Mouse (Mus musculus): ENCODE measurements around the gene Rhpn2.
"Not testable (repeated sequence)": the region's sequence is repeated elsewhere in the genome, so short reads cannot be mapped to it uniquely, and the experiment has no call there.

The Rhpn2 gene

DNA sequence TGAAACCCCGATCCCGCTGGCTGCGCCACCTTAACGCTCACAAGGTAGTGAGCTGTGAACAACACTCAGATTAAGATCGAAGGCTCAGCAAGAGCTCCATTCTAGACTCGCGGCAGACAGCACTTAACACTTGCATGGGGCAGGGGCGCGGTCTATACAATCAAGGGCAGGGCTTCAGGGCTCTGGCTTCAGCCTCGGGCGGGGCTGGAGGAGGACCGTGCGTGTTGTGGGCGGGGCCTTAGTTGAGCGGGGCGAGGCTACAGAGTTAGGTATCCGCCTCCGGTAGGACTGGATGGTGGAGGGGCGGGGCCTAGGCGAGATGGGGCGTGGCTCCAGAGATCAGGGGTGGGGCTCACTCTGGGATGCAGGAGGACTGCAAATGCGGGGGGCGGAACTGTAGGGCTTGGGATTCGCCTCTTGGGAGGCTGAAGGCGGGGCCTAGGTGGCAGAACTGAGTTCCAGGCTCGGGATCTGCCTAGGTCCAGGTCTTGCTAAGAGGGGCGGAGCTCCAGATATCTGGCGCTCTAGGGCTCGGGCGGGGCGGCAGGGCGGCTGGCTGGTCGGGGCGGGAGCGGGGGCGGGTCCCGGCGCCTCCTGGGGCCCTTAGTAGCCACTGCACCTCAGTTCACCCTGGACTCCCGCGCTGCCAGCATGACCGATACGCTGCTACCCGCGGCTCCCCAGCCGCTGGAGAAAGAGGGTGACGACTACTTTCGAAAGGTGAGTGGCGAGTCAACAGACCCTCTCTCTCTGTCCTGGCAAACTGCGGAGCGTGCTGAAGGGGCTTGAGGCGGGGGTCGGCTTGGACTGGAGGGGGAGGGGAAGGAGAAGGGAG, at the start of gene Rhpn2:
Gene Rhpn2, plus strand, starts transcription at position 479 of the 835 bp plus-strand sequence.
- DNase-seq: peak; percentile 100

DNA sequence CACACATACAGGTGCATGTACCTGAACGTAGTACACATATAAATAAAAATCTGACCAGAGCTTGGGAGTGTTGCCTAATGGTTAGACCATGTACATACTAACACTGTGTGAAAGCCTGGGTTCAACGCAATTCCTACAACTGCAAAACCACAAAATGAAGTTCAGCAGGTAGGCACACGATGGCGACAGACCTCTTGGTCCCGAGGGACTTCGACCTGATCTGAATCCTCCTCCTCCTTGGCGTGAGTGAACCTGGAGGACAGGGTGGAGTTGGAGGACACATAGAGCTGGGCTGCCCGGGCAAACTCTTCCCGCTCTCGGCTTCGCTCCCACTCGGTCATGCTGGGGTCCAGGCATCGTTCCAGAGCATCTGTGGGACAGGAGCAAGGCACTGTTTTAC, 40.5 kb upstream of the Rhpn2 start:
- DNase-seq: no peak

DNA sequence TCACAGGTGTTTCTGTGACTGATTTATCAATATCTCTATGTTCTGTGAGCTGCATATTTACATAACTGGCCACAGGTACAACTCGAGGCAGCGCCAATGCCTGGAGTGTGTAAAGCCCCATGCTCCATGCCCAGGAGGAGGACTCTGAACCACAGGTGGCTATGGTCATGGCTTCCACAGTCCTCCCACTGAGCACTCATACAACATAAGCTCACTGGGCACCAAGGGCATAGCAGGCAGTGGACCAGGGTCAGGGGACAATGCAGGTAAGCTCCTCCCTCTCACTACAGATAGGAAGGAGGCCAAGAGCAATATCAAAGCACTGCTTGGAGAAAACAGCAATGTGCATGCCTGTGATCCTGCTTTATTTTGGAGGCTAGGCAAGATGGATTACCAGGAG, 38.3 kb upstream of the Rhpn2 start:
- DNase-seq: no peak

DNA sequence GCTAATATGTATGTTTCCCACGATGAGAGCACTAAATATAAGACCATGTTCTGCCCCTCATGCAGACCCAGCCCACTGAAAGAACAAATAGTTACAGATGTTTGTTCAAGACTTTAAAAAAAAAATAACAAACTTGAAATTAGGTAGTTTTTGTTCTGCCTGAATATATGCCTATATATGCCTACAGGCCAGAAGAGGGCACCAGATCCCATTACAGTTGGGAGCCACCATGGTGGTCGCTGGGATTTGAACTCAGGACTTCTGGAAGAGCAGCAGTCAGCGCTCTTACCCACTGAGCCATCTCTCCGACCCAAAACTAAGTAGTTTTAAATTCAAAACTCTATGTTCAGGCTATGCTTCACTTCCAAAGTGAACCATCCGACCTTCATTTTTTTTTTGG, 36.1 kb upstream of the Rhpn2 start:
- DNase-seq: no peak

DNA sequence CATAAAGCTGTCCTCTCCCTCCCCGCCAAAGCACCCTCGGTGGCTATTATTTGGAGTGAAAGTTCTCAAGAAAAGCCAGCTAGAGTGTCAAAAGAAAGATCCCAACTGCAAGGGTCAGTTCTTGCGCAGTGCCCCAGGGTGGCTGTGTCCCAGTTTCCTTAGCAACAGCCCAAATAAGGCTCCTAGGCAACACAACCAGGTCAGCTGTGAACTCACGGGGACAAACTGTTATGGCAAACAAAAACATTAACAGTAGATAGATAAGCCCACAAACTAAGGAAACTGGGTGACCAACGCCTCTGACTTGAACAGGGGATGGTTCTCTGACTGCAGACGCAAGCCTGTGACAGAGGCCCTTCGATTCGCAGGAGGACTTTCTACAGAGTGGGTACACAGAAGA, 34.3 kb upstream of the Rhpn2 start:
- no peak for DNase-seq

DNA sequence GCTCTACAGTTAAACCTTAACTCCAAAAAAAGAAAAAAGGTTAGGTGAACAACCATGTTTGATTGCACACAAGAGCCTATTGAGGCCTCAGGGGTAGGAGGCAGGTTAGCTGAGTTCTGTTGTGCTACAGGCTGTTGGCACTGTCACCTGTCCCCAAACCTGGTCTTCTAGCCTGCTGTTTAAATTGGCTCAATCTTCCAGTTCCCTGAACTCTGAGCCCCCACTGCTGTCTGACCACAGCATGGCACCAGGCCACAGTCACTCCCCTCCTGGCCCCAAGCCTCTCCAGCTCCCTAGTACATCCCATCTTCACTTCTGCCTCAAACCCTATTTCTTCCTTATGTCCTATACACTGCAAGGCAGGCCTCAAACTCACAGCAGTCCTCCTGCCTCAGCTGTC, 33.2 kb upstream of the Rhpn2 start:
- DNase-seq: no peak

DNA sequence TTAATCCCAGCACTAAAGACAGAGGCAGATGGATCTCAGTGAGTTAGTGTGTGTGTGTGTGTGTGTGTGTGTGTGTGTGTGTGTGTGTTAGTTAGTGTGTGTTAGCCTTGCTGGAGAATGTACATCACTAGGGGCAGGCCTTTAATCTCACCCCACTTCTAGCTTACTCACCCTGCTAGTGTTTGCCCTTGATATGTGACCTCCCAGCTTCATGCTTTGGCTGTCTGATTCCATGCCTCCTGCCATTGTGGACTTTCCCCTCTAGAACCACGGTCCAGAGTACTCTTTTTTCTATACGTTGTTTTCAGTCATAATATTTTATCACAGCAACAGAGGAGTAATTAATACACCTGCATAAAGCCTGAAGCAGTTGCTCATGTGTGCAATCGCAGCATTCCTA, 22.8 kb upstream of the Rhpn2 start:
- DNase-seq: no peak

DNA sequence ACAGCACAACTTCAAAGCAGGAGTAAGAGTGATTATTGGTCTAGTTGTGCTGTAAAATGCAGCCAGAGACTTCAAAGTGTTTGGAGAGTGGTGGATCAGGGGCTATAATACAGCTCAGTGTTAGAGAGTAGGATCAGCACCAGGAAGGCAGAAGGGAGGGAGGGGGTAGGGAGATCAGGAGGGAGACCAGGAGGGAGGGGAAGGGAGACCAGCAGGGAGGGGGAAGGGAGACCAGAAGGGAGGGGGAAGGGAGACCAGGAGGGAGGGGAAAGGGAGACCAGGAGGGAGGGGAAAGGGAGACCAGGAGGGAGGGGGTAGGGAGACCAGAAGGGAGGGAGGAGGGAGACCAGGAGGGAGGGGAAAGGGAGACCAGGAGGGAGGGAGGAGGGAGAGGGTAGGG, 19.8 kb upstream of the Rhpn2 start:
- DNase-seq: no peak

DNA sequence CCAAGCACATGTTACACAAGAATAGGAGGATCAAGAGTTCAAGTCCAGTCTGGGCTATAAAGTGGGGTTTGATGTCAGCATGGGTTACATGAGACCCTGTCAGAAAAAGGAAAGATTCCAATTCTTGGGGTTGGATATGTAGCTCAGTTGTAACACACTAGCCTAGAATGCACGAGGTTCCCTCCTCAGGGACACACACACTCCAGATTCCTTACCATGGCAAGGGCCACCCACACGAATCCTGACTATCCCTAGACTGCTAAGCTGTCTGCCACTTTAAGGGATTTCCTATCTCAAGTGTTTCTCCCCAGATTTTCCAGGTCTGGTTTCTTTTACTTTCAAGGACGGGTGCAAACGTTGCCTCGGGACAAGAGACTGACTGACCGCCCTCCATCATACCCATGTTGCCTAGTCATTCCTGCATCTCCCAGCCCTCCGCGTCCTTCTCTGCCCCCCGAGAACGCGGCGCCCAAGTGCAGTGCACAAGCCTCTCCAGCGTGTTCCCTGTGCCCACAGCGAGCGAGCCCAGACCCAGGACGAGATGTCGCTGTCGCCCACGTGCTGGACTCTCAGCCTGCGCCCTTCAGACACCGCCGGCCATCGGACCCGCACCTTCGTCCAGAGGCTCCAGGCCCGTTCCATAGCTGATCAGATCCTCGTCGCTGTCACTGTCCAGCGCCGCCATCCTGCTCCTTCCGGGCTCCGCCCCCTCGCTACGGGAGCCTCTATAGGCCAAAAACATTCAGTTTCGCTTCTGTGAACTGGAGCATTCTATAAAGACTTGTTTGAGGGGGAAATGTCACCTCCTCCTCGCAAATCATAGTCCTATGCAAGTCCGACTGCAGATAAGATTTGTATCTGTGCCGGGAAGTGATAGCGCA, 16.0 kb upstream of the Rhpn2 start, which contains the start of gene Gpatch1:
Gene Gpatch1, minus strand, starts transcription at position 712 of the 881 bp plus-strand sequence.
- peak; percentile 96 for DNase-seq

DNA sequence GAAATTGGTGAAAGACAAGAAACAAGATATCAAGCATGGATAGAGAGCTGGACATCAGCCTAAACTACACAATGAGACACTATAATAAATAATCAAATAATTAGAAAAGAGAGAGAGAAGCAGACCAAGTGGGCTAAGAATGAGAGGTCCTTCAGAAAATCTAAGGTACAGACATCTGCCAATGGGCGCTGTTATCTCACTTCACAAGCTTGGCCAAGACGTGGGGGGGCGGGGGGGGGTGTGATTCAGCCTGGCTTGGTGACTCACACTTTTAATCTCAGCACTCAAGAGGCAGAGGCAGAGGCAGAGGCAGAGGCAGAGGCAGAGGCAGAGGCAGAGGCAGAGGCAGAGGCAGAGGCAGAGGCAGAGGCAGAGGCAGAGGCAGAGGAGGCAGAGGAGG, 14.7 kb upstream of the Rhpn2 start:
- DNase-seq: not testable (repeated sequence)

DNA sequence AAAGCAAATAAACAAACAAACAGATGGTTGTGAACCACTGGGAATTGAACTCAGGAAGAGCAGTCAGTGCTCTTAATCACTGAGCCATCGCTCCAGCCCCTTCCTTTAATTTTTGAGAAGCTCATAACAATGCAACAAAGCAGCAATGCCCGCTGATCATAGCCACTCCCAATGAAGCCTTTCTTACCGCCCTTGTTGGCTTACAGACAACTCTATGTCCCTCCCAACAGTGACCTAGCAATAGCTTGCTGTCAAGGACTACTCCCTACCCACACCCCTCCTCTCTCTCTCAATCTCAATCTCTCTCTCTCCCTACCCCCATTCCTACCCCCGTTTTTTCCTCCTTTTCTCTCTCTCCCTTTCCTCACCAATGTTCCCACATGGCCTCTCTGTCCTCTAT, 14.2 kb upstream of the Rhpn2 start:
- DNase-seq: no peak

DNA sequence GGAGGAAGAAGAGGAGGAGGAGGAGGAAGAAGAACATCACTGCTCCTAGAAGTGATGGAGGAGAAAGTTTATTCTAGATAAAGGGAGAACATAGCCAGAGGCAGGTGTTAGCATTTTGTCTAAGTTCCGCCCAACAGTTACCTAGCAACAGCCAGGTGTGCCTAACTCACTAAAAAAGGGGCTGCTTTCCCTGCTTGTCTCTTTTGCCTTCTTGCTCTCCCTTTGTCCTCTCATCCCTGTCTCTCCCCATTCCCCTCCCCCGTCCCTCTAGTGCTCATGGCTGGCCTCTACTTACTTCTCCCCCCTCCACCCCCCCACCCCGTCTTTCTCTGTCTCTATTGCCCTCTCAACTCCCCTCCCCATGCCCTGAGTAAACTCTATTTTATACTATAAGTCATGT, 11.8 kb upstream of the Rhpn2 start:
- DNase-seq: no peak

DNA sequence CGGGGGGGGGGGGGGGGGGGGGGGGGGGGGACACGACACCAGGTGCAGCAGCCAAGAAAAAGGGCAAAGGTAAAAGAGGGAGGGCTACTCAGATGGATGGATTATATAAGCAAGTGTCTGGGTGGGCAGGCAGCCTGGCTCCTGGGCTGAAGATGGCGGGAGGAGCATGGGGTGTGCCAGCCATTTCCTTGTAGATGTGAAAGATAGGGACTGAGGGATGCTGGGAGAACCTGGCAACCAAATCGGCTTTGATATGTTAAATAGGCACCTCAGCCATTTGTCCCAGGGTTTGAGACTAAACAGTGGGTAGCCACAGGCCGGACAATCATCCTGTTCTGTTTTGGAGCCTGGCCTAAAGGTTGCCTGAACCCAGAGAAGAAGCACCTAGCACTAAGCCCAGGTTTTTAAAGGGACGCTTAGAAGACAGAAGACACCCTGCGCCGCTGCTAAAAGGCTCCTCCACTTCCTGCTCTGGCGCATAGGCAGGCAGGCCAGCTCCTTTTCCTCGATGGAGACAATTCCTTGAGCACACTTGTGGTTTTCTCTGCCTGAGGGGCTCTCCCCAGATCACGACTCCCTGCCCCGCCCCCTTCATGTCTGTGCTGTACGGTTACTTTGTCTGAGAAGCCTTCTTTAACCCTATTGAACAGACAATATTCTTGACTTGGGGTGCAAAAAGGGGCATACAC, 11.1 kb upstream of the Rhpn2 start:
- no peak for DNase-seq

DNA sequence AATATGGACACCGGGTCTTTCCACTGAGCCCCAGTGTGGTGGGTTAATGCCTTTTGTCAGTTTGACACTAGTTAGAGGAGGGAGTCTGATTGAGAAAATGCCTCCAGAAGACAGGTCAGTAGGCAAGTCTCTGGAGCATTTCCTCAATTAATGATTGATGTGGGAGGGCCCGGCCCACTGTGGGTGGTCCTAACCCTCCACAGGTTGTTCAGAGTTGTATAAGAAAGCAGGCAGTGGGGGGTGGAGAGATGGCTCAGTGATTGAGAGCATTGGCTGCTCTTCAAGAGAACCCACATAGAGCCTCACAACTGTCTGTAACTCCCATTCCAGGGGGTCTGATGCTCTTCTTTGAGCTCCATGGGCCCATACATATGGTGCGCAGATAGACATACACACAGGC, 2.4 kb upstream of the Rhpn2 start:
- DNase-seq: no peak

DNA sequence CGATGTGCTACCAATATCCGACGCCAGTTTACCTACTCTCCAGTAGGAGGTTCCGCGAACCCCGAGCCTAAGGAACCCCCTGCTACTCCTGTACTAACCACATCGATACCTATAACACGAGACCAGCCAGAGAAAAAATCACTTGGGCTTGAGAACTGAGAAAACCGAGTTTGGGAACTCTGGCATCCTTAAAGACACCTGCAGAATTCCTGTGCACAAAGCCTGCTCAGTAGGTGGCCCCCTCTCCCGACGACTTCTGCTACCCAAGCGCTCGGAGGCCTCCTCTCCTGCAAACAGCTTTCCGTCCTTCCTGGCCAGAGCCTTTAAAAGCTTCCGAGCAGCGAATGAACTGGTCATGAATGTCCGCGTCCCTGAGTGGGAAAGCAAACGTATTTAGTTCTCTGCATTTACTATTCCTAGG, 729 bp upstream of the Rhpn2 start:
- no peak for DNase-seq

DNA sequence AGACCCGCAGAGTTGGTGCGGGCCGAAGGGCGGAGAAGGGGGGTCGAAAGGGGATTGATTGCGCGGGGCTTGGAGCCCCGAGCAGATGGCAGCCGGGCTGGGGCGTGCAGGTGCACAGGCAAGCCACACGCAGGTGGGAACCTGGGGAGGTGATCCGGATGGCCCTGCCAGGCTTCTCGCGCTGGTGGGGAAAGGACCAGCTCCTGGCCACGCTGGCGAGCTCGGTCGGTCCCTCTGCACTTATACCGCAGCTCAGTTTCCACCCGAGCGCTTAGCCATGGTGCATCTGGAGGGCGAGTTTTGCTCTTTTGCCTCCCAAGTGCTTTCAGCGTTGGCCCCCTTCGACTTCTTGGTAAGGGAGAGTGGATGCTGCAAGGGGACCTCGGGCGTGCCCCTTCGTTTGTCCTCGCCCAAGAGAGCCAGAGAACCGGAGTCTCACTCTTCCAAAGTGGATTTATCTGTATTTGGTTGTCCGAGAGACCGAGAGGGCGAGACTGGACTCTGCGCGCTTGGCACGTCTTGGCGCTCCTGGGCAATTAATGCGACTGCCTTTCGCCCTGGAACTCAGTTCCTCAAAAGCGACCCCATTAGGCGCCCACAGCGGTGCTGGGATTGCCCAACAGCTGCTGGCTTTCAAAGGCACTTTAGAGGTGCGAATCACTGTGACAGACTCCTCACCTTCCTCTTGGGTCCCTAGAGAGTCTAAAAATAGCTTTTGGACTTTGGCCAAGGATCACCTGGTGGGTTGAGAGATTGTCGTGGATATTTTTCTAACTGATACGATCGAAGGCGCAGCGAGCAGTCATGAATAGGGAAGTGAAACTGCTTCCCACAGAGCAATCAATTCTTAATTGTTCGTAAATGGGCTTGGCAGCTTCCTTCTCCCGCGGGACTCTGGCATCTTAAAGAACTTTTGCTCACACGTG, 820 bp downstream of the Rhpn2 start:
- peak; percentile 49 for DNase-seq

DNA sequence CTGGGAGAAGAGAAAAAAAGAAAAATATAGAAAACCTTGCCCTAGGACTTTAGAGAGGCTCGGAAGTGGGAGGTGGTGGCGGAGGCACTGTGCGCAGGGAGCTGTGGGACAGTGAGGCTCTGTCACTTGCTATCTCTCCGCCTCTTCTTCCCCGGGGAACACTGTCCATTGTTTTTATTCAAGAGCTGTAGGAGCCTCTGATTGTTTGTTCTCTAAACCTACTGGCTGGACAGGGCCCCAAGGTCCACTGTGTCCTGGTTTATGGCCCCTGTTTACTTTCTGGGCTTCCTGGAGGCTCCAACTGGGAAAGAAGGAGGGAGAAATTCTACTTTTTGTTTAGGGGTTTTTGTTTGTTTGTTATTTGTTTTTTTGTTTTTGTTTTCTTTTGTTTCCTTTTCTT, 6.2 kb downstream of the Rhpn2 start:
- no peak for DNase-seq

DNA sequence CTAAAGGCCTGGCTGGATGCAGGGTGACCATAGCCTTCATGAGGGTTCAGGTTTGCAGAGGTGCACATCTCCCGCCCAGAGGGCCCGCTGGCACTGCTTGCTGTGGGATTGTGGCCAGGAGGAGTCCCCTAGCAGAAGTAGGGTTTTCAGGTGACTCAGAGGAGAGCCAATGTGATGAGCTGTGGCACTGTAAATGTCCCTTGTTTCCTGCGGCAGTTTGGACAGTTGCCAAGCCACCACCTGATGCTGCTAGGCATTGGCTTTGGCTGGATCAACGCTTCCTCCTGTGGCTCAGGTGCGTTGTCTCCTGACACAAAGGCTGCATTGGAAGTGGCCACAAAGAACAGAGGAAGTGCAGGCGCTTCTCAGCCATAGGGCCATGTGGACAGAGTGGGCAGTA, 7.3 kb downstream of the Rhpn2 start:
- DNase-seq: no peak

DNA sequence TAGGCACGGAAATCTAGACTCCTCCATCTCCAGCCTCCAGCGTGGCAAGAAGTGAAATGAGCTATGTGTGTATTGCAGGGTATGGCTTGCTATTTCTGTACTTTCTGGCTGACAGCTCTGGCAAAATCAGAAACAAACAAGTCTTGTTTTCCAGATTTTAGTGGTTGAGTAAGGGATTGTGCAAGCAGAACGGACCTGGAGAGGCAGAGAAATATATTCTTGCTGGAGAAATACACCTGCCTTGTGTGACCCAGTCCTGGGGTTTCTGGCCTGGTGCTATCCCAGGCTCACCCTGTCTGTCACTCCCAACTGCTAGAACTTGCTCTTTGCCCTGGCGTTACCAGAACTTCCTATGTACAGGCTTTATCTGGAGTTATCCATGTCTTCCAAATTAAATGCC, 8.5 kb downstream of the Rhpn2 start:
- no peak for DNase-seq

DNA sequence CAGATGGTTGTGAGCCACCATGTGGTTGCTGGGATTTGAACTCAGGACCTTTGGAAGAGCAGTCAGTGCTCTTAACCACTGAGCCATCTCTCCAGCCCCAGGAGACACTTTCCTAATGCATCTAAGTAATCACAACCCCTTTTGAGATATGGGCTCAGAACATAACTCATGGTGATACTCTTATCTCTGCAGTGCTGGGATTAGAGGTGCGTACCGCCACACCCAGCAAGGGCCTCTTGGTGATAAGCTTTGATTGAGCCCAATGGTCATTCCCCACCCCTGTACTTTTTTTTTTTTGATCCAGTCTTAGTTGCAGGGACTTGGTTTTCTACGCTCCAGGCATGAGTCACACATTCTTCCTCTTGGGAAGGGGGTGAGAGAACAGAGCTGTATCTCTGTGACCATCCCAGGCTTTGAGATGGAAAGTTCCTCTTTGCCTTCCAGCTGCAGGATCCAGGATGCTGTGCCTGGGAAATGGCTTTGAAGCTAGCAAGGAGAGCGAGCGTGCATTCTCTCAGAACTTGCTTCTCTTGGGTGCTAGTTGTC, 10.9 kb downstream of the Rhpn2 start:
- DNase-seq: no peak

DNA sequence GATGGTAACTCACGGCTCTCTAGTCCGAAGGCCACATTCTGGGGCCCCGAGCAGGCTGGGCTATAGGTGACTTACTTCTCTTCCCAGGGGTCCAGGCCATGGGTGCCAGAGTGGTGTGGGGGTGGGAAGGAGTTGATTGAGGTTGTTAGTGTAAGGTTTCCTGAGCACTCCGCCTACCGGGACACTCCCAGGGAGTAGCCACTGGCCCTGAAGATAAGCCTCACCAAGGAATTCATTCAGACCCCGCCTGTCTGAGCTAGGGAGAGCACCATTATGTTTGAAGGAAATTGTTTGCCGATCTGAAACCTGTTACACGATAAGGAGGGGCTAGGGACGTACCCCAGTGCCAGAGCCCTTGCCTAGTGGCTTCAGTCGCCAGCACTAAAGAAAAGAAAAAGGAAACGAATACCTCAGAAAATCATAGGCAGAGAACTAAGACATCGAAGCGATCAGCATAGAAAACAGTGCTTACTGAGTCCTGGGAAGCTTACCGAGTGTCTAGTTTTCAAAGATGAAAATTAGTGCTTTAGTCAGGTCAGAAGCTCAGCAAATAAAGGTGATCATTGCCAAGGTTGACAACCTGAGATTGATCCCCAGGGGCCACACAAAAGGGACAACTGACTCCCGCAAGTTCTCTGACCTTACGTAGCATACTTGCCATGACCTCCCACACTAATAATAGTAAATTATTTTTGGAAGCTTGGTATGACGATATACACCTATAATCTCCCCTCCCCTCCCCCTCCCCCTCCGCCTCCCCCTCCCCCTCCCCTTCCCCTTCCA, 14.1 kb downstream of the Rhpn2 start:
- no peak for DNase-seq

All from cerebellum, adult 8-10 months (tissue).